Mouse (Mus musculus) G1E (cell line): ENCODE data around the gene Akr7a5.

Source experiments
- CTCF ChIP-seq: IDR thresholded peaks from 2 replicates; pipeline ENCODE4 v1.5.1; 2012; ENCODE audit warnings: low read depth, low read length, inconsistent platforms, mixed read lengths
- GATA1 ChIP-seq: IDR thresholded peaks from 2 replicates; pipeline ENCODE4 v1.6.1; 2012; ENCODE audit warnings: borderline replicate concordance, low read length, inconsistent platforms, mixed read lengths
- POLR2AphosphoS5 ChIP-seq: IDR thresholded peaks from 2 replicates; pipeline ENCODE4 v1.6.1; 2012; ENCODE audit warnings: low read depth, low read length, inconsistent platforms; ENCODE audit not compliant: insufficient replicate concordance

GRCm38 (mm10) chr4:139298671-139299366 is 11.7 kb upstream of the Akr7a5 start:
- TF ChIP-seq CTCF, result no peak
- TF ChIP-seq GATA1, result no peak
- no peak for TF ChIP-seq POLR2AphosphoS5
